Mouse (Mus musculus): ENCODE results near the gene Ltb.

DNA sequence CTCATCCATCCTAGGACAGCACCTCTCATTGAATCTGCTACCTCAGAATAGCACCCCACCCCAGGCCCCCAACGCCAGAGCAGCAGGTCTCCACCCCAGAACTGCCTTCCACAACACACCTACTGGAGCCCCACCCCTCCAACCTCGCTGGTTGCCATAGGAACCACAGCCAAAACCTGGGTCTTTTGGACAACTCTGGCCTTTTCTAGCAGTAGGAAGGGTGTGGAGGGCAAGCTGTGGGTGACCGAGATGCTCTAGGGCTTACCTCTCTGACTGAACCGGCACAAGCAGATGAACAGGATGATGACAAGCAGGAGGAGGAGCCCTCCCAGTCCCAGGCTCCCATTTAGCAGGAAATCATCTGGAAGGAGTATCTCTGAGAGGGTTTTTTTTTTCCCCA, 7.6 kb upstream of the Ltb start:
- TF ChIP-seq CTCF (IDR thresholded peaks at IDR 0.05; ENCODE audit: low read depth, low read length) (no peak), GATA1 (IDR thresholded peaks at IDR 0.05; ENCODE audit: borderline replicate concordance, low read length) (no peak), TAL1 (conservative IDR thresholded peaks at IDR 0.05; ENCODE audit: low read depth, low read length) (no peak)
